Mouse (Mus musculus): ENCODE data around the gene Rsg1.

DNA sequence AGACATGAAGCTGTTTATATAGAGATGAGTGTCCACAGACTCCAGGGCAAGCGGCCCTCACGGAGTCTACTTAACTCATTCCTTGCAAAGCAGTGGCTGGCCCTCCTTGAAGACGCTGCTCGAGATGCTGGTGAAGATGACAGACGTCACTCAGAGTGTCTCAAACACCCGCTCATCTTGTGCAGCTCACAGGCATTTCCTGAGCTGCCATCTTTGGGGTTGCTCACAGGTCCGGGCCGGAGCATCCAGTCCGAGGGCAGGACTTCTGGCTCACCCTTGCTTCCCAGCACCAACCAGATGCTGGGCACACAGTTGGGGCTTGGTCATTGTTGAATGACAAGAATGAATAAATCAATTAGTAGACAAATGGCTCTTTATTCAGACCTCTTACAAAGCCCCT, 864 bp upstream of the Rsg1 start:
- no peak for TF ChIP-seq EP300 (IDR thresholded peaks at IDR 0.05)
- no peak for TF ChIP-seq CTCF (IDR thresholded peaks at IDR 0.05)
